Mouse (Mus musculus) erythroid progenitor cell, adult 5-6 weeks (primary cell): Measurements from ENCODE around the gene Myocd. TPM values are rescaled to one million over a fixed set of nuclear protein-coding genes. Genes with fewer than 3 reads are reported as not detected.

Experiments used
- ATAC-seq: replicated peaks from 2 replicates; pipeline ENCODE4 v1.8.0; 2016; ENCODE audit warnings: moderate number of reproducible peaks, mild to moderate bottlenecking, moderate TSS enrichment, inconsistent platforms; ENCODE audit not compliant: poor library complexity, low FRiP score, severe bottlenecking
- total RNA-seq, 2 experiments: library from RNA; stranded (forward) in 1 of 2; stranded (reverse) in 1 of 2; fragments of 150-400 nt in 1 of 2; fragments of 186-747, 209-891 nt in 1 of 2; gene quantifications; 2 replicates each; pipeline versions ENCODE4 v1.2.3 to v1.2.4; 2015 to 2017; ENCODE audit warnings: low replicate concordance in 2 of 2

Myocd gene
- not detected in 2 replicates for total RNA-seq (2015; ENCODE audit: low replicate concordance)
- total RNA-seq (2017; ENCODE audit: low replicate concordance): not detected in 2 replicates

DNA sequence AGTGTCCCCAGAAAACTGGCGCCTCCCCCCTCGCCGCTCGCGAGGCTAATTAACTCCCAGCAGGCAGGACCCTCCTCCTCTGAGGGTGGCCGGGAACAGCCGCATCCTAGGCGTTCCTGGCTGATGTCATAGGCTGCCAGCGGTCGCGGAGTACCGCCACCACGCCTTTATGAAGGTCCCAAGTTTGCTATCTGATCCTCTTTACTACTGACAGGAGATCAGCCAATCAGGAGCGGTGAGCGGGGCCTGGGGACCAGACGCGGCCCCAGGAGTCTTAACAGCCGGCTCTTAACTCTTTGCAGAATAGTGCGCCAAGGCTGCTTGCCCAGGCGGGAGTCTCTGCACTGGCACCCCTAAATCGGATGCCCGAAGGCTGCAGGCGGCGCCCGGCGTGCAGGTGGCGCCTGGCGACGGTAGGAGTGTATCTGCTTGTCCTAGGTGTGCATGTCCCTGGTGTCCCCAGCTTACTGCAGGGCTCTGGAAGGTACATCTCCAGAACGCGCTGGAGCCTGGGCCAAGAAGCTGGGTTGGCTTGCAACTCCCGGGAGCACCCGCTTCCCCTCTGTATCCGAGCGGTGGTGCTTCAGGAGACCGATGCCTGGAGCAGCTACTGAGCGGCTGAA, at the start of gene Myocd:
Gene Myocd, minus strand, starts transcription at position 139 of the 623 bp plus-strand sequence.
- no peak for ATAC-seq

GRCm38 (mm10) chr11:65303824-65304223, 34.0 kb upstream of the Myocd start:
- ATAC-seq: no peak

GRCm38 (mm10) chr11:65294128-65294833, 24.5 kb upstream of the Myocd start:
- no peak for ATAC-seq

- no peak for ATAC-seq
Observed at GRCm38 (mm10) chr11:65292994-65293393, 23.2 kb upstream of the Myocd start.

GRCm38 (mm10) chr11:65287706-65288105, 17.9 kb upstream of the Myocd start:
- ATAC-seq: no peak

- ATAC-seq: no peak
Observed at GRCm38 (mm10) chr11:65286211-65286610, 16.4 kb upstream of the Myocd start.

DNA sequence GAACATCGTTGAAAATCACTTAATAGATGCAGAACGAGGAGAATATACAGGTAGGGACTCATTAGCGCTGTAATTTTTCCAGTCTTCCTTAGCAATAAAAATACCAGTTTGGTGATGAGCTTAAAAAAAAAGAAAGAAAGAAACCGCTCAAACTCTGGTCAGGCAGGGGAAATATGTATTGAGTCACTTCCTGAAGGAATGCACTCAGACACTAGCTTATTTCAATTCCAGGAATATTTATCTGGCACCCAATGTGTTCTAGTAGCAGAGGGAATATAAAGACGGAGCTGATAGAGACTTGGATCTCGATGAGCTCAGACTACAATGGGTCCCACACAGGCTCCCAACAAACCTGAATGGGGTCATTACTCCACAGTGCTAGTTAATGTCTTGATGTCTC, 5.7 kb upstream of the Myocd start:
- no peak for ATAC-seq

GRCm38 (mm10) chr11:65271000-65271399, 1.2 kb upstream of the Myocd start:
- no peak for ATAC-seq

- no peak for ATAC-seq
Observed at GRCm38 (mm10) chr11:65268310-65268709, 1.5 kb downstream of the Myocd start.

- ATAC-seq: no peak
Observed at GRCm38 (mm10) chr11:65263466-65263865, 6.3 kb downstream of the Myocd start.

DNA sequence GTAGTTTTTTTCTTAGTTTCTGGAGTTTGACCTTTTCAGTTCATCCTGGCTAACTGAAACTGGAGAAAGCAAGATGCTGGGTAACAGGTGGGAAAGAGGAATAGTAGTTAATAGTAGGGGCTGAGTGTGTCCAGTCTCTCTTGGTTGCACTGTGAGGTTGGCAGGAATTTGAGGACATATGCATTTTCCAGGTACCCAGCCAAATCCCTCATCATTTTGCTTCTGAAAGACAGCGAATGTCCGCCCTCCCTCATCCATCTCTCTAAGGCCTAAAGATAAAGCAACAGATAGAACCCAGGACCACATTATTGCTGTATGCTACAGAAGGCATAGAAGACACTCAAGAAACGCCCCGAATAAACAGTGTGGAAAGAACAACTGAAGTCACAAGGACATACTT, 10.8 kb downstream of the Myocd start:
- ATAC-seq: no peak

DNA sequence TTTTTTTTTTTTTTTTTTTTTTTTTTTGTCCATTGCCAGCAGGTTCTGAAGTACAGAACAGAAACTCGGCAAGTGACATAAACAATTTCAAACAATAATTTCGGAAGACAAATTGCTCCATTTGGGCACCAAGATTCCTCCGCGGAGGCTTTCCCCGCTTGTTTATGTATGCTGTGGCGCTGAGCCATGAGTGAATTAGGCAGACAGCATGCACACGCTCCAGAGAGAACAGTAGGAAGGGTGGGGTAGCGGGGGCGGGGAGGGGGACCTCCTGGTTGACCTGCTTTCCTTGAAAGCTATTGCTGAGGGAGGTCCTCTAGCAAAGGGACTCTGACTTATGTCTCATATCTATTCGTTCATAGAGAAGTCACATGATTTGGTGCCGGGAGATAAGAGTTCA, 13.6 kb downstream of the Myocd start:
- ATAC-seq: no peak

DNA sequence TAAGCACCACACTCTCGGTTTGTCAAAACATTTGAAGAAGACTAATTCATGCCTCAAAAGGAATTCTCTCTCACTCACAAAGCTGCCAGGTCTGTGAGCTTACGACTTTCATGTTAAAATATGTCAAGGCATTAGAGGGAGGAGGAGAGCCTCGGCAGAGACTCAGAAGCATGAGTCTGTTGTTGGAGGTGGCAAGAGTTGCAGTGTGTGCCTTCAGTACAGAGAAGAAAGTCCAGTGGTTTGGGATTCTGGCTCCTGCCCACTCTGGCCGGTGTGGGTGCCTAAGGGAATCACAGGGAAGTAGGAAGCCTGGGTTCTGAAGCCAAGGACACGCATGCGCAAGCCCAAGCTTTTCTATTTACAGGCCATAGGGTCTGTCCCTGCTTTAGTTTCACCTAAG, 14.2 kb downstream of the Myocd start:
- no peak for ATAC-seq

DNA sequence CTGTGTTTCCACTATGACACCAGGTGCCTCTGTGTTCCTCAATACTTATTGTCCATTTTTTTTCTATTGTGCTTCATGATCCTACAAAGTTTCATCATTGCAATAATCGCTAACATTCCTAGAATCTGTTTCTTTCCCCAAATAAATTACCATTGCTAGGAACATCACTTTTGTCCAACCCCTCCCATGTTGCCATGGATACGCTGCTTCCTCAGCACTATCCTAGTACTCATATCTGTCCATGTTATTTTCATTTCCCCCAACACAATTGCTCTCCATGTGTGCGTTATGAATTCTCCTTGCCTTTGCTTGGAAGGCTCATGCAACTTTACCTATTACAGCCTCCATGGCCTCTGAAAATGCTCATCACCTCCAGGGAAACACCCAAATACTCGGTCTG, 19.4 kb downstream of the Myocd start:
- ATAC-seq: no peak

GRCm38 (mm10) chr11:65246301-65247054, 23.3 kb downstream of the Myocd start:
- no peak for ATAC-seq

GRCm38 (mm10) chr11:65243593-65243992, 26.2 kb downstream of the Myocd start:
- no peak for ATAC-seq

DNA sequence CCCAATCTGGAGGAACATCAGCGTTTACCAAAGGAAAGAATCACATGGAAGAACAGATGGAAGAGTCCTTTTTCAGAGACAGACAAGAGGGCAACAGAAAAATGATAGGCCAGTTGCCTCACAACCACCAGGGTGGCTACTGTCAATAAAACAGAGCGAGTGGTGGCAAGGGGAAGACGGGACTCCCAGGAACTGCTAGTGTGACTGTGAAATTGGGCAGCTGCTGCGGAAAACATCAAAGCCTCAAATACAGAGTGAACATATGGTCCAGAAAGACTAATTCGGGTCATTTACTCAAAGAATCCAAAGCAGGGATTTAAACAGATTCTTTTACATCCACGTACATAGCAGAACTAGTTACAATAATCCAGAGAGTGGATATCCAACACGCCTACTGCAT, 29.3 kb downstream of the Myocd start:
- ATAC-seq: no peak

DNA sequence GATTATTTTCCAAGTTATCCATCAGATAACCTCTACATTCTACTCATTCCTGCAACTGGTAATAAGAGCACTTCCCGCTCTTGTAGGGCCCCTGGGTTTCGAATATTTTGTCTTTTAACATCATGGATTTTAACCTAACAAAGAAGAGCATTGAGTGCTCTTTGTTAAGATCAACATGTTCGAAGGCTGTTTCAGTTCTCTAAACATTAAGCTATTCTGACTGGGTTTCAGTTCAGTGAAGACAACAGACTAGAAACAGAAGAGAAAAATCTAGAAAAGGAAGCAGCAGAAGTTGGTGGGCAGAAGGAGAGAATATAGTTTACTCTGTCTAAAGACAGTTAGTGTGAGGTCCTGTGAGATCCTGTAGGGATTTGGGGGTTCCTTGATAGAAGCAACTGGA, 31.9 kb downstream of the Myocd start:
- ATAC-seq: no peak

- no peak for ATAC-seq
Observed at GRCm38 (mm10) chr11:65236907-65237306, 32.9 kb downstream of the Myocd start.

GRCm38 (mm10) chr11:65235374-65235773, 34.4 kb downstream of the Myocd start:
- no peak for ATAC-seq

DNA sequence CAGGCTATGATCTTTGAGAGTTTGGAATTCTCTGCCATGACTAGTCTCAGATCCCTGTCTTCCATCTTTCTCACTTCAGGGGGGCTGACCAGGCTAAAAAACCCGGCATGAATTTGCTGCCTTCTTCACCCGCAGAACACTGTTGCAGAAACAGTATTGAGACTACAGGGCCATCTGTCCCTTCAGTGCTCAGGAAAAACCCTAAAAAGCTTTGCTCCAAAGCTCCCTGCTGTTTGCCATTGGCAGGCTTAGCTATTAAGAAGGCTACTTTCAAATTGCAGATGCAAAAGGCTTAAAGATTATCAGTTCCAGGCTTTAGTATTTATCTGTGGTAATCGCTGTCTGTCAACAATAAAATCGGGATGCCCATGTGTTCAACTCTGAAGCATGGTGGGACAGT, 38.0 kb downstream of the Myocd start:
- ATAC-seq: no peak
